Mouse (Mus musculus) hindlimb bud, embryonic 11.5 days (tissue): ENCODE data around the gene Cacnb2.

Experiments
- DNase-seq: peaks from one replicate; pipeline ENCODE4 v3.0.0-alpha.2; 2012; ENCODE audit warnings: low read depth, low spot score; ENCODE audit errors: extremely low spot score

Gene Cacnb2

DNA sequence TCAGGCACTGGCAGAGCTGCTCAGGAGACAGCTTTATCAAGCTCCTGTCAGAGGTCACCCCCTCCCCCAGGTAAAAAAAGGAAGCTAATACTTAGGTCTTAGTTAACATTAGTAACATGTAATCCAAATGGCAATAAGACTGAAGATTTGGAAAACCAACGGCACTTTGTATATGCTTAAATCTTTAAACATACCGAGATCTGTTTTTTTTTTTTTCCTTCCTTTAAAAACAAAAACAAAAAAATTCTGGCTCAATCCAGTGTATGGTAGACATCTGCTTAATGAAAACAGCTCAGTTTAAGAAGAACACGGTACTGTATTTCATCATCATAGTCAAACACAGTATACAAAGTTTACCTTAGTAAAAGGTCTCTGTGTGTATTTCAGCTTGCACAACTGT is at the start of gene Cacnb2:
TSS of gene Cacnb2 (plus strand) at position 301 of the 400 bp plus-strand sequence.
- DNase-seq = no peak

DNA sequence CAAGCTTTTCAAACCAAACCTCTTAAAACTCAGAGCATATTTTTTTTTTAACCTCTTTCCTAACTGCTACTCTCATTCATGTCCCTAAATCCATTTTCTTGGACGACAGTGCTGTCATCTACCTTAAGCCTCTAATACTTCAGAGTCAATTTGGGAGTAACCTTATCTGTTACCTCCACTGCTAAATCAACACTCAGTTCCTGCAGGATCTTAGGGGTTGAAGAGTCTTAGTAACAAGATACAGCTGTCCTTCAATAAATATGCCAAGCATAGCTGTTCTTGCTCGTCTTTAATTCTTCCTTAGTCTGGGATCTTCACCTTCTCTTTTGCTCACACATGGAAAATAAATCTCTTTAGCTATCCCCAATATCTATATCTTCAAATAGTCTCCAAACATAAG is 34.9 kb upstream of the Cacnb2 start:
- DNase-seq = no peak

DNA sequence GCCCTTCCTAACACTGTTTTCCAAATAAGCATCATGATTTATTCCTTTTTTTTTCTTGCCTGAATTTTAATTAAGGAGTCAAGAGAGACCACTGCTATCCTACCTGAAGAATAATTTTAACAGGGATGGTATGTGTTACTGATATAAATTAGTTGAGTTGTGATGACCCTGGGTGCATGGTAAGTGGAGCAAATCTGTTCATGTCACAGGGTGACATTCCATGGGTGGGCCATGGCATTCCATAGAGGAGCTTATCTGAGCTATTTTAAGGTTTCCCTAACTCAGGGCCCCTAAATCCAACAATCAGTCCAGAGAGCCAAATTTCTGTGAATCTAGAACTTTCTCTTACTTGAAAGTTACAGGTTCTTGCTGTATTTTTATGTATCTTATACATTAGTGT is 31.6 kb upstream of the Cacnb2 start:
- no peak for DNase-seq

DNA sequence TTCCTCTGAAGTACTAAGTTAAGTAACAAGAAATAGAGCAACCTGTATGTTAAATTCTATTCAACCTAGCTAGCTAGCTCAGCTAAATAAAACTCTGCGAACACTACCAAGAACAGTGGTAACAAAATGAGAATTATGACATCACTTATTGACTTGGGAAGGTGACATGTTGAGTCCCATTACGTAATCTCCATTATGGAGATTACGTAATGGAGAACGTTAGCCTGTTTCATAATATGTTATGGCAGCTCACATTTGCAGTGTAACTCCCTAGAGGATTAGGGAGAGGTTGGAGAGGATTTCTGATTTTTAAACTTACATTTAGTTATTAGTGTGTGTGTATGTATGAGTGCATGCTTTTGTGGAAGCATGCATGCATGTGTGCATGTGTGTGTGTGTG is 13.3 kb upstream of the Cacnb2 start:
- DNase-seq = no peak

DNA sequence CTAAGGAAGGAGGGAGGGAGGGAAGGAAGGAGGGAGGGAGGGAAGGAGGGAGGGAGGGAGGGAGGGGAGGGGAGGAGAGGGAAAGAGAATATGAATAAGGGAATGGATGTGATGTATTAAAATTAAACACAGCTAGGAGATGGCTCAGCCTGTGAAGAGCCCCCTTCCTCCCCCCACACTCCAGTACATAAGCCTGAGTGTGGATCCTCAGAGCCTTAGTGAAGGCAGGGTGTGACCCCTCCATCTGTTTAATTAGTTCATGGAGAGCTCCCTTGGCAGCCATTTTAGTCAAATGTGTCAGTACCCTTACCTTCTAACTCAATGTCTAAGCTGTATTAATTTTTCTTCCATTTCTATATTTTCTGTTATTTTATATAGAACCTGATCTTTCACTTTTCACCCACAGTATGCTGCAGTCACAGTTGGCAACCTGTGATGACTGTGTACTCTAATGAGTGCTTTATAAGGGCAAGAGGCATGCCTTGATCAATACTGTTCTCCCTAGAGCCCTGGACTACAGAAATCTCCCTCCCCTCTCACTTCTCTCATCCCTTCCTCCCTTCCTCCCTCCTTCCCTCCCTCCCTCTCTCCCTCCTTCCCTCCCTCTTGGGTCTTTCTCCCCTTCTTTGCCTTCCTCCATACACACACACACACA is 4.9 kb upstream of the Cacnb2 start:
- no peak for DNase-seq

DNA sequence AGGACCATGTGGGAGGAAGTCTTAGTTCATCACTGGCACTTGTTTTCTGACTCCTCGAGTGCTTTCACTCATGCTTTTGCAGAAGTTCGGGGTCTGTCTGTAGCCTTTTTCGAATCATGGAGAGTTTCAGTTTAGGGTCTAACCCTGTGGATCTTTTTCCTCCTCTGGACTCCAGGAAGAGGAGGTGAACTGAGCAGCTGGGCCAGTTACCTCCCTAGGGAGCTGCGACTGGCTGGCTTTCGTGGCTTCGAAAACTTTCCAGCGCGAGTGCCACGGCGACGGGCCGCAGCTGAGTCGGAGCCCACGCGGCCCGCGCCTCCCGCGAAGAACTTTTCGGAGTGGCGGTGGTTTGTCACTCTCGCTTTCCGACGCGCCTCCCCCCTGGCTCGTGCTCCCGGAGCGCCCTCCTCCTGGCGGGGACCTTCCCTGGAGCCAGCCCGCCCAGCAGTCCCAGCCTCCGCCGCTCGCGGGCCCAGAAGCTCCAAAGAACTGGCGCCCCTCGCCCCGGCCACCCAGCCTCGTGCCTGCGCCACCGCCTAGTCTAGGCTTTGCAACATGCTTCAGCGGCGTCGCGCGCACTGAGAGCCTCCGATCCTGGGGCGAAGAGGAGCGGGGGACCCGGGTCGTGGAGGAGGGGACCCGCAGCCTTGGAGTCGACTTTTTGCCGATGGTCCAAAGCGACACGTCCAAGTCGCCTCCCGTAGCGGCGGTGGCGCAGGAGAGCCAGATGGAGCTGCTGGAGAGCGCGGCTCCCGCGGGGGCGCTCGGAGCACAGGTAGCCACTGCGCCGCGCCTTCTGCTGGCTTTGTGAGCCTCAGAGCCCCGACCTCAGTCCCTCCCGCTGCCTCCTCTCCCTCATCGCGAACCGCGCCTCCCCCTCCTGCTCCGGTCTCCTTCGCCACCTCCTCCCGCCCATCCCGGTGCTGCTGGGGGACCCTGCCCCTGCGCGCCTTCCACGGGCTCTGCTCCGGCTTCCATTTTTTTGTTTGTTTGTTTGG is 1.2 kb downstream of the Cacnb2 start:
- no peak for DNase-seq

DNA sequence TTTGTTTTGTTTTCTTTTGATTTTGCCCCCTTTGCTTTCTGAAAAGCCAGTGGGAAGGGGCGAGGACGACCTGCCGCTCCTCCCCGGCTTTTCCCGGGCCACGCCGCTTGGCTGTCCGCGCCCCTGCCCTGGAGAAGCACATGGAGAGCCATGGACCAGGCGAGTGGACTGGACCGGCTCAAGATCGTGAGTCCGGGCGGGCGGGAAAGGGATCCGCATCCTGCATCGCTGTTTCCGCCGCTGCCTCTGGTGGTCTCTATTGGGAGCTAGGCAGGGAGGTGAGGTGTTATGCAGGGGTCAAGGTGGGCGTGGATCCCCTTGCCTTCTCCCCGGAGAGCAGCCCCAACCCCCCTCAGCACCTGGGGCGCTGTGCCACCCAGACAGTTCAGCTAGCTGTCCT is 1.9 kb downstream of the Cacnb2 start:
- DNase-seq = no peak

DNA sequence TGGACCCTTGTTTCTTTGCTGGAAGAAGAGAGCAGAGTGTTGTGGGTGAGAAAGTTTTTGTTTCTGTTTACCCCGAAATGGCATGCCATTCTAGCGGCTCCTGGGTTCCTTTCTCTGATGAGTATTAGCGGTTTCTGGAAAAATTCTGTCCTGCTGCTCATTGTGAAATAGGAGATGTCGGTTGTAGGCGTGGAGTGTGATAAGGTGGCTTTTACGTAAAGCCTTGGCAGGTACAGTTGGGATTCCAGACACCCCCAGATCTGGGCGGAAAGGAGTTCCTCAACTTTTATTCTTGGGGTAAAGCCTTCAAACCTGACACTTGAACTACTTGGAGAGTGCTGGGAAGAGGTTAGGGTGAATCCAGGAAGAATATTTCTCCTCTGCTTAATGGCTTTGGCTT is 2.3 kb downstream of the Cacnb2 start:
- DNase-seq = no peak

DNA sequence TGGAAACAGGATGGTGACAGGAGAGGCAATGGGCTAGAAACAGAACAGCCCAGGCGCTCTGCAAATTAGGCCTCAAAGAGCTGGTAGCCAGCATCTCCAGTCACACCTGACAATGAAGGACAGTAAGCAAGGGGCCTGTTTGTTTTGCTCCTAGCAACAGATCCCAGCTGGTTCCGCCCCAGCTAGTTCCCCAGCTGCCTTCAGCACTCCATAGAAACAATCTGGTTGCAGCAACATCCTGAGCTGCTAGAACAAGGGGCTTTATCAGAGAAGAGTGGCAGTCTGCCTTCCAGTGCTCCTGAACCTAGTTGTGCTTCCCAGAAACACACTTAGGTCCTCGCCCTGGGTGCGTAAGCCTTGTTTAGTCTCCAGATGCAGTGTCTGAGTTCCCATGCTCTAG is 5.7 kb downstream of the Cacnb2 start:
- DNase-seq = no peak

DNA sequence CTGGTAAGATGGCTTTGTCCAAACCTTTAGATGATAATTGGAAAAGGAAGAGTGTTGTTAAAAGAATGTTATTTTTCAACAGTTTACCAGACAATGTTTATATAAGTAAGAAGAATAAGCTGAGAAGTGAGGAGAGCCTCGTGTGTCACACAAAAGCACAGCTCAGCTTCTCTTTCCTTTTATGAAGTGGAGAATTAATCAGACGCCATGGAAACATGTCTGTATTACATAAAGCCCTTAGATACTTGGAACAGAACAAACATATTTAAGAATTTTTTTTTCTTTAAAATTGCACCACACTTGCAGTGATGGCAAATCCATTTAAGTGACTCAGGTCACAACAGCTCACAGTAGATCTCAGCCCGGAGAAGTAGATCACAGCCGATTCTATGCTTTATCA is 9.8 kb downstream of the Cacnb2 start:
- no peak for DNase-seq

DNA sequence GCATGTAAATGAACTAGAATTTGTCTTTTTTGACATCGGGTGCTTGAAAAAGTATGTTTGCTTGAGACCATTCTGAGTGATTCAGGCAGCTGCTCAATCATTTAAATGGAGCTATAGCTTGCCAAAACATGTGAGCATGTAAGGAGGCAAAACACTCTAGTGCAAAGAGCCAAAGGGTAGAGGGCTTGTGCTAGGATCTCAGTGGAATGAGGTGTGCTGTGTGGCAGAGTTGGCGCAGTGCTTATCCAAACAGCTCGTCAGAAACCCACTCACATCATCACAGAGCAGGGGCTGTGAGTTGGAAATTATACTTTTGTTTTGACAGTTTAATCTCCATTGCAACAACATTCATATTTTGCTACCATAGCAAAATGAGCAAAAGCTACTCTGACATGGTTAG is 13.5 kb downstream of the Cacnb2 start:
- DNase-seq = no peak

DNA sequence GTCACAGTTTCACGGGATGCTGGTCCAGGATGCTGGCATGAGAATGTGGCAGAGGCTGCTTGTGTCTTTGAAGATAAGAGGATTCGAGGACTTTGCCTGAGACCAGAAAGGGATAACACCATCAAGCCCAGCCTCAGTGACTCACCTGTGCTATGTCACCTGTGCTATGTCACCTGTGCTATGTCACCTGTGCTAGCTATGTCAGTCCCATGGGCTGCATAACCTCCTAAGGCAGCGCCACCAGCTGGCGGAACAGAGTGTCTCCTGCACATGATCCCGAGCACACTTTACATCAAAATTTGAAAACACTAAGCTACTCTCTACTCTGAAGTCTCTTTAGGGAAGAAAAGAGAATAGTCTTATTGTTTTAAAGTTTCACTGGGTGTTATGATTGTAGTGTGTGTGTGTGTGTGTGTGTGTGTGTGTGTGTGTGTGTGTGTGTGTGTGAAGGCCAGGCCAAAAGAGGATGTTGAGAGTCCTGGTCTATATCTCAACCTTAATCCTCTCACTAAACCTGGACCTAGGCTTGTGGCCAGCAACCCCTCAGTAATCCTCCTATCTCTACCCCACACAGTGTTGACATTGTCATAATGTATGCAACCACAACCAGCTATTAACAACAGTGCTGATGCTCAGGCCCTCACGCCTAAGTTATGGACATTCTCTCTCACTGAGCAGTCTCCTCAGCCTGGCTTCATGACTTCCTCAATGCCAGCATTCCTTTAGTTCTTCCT is 17.4 kb downstream of the Cacnb2 start:
- no peak for DNase-seq

DNA sequence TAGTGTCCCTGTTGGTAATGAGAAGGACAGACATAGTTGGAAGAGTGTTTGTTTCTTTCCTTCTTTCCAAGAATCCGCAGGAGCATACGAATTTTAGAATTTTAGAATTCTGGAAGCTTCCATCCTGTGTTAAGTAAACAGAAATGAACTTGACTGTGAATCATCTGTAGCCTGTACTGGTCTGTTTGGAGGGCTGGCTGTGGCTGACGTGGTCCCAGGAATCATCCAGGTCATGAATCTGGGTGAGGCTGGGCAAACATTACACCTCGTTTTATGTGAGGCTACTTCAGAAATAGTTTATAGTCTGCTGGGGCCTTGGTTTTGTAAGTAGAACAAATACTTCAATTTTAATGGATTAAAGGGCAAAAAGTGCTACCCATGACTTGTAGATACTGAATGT is 18.0 kb downstream of the Cacnb2 start:
- DNase-seq = no peak

DNA sequence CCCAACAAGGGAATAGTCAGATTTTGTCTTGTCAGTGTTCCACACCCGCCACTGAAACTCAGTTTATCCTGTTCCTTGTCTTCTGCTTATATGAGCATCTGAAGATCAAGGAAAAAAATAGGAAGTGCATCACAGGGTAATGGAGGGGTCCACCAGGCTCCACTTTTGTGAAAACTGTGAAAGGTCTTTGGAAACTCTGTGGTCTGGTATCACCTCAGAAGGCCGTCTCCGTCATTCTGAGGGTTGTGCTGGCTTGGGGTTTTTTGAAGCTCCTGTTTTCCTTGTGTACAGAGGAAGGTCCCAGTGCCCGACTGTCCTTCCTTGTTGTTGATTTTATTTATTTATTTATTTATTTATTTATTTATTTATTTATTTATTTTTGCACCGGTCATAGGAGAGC is 20.9 kb downstream of the Cacnb2 start:
- DNase-seq = no peak

DNA sequence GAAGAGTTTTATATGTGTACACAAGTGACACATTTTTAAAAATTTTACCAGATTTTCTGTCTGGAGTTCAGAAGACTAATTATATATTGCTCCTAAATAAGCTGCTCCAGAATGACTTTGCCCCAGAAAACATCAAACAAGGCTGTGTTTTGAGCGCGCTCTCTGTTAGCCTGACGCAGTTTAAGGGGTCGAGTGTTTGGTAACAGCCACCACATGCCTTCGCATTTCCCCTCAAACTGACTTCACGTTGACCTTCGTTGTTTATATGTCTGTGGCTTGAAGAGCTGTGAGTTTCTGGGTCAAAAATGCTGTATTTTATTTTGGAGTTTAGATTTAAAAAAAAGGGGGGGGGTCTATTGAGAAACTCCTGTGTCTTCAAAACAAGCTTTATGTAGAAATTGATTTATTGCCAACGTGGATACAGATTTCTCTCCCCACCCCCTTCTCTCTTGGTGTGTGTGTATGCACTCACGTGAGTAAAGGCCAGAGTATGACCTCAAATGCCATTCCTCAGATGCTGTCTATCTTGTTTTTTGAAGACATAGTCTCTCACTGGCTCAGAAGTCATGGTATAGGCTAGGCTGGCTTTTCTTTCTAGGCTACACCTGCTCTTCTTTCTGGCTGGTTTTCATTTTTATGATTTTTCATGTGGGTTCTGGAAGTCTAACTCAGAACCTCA is 27.1 kb downstream of the Cacnb2 start:
- no peak for DNase-seq

DNA sequence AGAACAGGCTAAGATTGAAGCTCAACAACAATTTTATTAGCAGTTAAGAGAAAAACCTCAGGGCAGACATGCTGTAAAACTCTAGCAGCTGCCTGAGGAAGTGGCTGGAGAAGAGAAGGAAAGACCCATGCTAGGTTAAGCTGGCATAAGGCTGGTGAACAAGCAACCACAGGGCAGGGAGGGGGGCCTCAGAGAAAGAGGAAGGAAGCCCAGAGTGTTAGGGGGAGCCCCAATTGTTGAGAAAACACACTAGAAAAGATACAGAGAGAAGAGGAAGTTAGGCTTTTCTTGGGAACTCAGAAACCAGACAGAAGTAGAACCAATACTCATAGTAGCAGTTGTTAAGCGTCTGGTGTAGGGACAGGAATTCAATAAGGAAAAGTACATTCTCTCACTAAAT is 28.7 kb downstream of the Cacnb2 start:
- no peak for DNase-seq

DNA sequence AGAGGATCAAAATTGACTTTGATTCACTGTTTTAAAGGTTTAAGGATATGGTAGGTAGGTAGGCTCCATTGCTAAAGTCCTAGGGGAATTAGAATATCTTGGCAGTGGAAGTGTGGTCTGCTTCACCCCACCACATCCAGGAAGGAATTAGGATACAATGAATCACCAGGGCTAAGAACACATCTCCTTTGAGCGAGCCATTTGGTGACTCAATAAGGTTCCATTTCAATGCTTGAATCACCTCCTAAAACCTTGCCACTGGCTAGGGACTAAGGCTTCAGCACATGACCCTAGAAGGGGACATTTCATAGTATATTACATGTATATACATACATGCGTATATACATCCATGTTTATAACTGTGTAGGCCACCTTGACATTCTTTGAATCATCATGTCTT is 30.3 kb downstream of the Cacnb2 start:
- no peak for DNase-seq

DNA sequence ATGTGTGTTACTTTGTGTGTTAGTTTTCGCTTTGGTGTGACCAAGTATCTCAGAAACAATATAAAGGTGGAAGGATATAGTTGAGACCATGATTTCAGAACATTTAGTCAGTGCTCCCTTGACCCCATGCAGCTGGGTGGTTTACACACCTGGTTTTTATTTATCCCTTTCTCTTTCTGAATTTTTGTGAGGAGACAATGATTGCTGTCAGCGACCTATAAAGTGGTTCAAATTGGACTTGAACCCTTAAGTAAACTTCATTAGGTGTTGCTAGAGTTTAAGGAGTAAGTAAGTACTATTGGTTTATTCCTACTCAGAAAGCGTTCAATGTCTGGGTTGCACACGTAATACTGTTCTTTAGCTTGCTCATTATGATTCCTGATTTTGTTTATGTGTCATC is 36.4 kb downstream of the Cacnb2 start:
- peak; percentile 57 for DNase-seq

DNA sequence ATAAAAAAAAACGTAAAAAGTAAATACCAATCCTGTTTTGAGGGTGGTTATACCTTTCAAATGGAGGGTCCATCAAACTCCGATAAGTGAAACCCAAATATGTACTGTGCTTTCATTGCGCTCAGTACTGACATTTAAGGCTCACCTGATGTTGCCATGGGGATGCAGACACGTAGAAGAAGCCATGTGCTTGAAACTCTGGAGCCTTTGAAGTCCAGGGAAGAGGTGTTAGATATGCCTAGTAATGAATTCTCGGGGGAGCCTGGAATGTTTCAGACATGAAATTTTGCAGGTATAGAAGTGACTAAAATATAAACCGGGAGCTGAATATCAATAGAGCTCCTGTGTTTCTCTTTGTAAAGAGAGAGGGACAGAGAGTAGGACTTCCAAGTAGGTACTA is 37.0 kb downstream of the Cacnb2 start:
- no peak for DNase-seq

DNA sequence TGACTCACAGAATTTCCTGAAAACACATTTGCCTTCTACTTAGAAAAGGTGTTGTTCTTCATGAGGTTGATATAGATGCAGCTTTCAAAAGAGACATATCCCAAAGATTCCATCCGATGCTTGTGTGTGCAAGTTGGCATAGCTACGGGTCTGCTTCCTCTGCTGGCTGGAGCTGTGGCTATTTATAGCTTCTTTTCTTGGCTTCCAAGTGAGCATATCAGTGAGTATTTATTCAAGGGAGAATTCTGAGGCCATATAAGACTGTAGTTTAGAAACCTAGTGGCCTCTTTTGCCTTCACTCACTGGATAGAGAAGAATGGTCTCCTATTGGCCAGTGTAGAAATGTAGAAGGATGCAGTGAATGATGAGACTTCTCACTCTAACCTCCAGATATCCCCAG is 38.2 kb downstream of the Cacnb2 start:
- DNase-seq = no peak

DNA sequence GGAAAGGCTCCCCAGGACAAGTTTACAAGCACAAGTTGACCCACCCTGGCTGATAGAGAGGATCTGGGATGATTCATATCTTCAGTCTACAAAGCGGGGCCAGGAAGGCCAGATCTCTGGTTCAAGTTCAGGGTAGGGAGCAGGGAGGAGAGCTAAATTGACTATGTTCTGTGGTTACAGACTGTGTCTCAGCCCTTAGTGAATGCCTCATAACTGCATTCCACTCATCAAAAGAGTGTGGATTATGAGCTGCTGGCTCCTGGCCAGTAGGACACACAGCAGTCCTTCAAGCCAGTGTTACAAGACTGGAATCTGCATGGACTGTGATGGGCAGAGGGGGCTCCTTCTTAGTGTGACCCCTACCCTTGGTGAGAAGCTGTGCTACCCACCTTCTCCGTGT is 48.4 kb downstream of the Cacnb2 start:
- no peak for DNase-seq
